Mouse (Mus musculus) cerebellum, postnatal 14 days (tissue): ENCODE results near the gene Tff2.

Experiments used
- DNase-seq, 2 experiments: peaks; one replicate each; pipeline ENCODE4 v3.0.0; 2021; ENCODE audit warnings: mixed read lengths in 2 of 2

The Tff2 gene

DNA sequence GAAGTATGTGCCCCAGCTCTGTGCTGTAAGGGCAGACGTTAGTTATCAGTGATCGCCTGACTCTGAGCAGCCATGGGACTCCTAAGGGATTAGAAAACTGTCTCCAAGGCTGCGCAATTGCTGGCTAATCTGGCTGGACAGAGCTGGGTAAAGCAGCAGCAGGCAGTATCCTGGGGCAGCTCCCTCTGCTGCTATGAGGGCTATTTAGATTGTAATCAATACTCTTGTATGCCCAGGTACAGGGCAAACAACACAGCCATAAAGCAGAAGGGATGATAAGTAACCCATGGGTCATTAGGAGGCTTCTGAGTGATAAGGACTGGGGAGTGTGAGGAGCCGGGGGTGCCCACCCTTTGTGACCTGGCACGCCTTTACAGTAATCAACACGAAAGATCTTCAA, 9.2 kb downstream of the Tff2 start:
- DNase-seq = no peak

DNA sequence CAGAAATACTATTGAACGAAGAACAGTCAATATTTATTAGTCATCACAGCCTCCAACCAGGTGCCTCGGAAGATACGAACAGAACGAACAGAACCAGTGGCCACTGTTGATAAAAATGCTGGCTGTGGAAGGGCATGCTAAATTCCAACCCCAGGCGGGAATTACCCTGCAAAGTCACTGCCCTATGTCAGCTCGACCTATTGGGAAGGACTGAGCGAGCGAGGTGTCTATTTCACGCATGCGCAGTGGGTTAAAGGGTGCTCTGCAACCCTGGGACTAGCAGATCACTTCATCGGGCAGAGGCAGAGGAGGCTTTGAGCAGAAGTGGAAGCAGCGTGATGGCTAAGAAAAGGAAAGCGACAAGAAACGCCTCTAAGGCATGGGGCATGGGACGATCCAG, 10.3 kb downstream of the Tff2 start:
- DNase-seq = no peak

DNA sequence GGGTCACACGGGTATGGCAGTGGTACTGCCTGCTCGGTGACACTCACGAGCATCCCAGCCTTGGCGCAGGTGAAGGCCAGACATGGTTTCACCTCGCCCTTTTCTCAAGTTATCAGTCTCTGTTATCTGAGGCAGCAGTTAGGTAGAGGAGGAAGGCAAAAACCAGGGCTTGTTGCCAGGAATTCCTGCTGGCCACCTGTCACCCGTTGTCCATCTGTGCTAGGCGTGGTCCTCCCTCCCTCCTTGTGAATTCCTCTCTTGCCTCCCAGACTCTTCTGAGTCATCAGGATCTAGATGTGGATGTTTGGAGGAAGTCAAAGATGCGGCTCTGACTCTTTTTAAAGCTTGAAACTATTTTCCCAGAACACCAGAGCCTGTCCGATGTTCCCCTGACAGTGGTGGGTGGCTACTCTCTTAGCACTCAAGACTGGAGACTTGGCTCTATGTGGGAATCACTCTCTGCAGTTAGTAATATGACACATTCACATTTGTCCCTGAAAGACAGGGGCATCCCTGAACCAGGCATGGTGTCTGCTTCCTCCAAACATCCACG, 12.7 kb downstream of the Tff2 start:
- DNase-seq = peak; percentile 88 to 95

DNA sequence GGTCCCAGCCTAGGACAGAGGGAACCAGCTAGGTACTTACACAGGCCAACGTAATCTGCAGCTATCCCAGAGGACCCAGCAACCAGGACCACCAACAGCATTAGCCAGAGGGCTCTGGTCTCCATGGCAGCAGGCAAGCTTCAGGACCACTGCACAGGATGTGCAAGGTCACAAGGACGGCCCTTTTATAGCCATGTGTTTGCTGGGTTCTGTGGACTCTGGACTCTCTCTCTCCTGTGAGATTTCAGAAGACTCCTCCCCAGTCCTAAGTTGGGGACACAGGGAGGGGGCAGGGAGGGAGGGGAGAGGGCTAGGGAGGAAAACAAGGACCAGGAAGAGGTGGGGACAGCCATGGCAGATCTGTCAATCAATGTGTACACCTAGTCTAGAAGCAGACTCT, 14.6 kb downstream of the Tff2 start, which contains the start of gene Tff3:
TSS of gene Tff3 (minus strand) at position 195 of the 400 bp plus-strand sequence.
- DNase-seq = peak in 1 of 2 experiments; percentile 42

DNA sequence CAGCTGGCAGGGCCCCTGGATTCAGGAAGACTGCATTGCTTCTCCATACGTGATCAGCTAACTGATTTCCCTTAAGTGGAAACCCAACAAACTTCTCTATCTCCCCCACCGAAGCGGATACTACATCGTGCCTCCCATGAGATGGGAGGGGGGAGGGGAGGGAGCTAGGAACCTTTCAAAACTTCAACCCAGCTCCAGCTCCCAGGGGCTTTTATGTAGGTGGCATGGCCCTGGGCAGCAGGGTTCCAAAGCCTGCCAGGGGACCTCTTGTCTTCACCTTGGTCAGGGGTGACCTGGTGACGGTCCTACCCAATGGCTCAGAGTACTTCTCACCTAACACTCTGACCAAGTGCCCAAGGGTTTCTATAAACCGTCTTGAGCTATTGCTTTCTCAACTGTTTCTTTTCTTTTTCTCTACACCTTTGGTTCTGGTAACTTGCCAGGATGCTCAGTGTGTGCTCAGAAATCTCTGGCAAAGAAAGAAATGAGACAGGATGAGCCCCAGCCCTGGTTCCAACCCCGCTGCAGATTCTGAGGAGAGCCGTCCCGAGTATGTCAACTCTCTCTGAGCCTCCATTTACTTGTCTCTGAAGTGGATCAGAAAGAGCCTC, 15.3 kb downstream of the Tff2 start:
- DNase-seq = peak; percentile 53 to 69

DNA sequence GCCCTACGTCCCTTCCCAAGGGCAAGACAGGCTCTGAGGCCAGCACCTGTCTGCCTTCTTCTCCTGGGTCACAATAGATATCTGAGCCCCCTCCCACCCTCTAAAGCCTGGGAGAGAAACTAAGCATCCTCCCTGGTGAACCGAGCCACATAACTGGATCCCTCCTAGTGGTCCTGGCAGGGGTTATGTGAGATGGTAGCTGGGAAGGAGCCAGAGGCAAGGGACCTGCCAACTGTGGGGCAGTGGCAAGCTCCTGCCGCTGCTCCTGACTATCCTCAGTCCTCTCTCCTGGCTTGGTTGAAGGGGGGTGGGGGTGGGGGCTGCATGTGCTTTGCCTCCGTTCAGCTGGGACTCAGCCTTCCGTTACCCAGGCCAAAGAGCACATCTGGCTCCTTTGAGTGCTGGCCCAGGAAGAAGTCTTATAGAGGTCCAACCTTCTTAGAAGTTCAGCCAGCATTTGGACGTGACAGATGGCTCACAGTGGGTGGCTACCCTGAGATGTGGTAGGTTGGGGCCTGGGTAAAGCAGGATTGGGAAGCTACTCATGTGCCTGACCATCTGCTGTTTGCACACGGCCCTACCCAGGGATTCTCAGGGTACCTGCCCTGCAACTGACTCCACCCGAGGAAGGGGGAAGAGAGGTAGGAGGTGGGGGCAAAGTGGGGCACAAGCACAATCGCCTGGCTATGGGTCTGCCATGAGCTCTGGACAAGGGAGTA, 18.4 kb downstream of the Tff2 start:
- peak; percentile 97 to 98 for DNase-seq

DNA sequence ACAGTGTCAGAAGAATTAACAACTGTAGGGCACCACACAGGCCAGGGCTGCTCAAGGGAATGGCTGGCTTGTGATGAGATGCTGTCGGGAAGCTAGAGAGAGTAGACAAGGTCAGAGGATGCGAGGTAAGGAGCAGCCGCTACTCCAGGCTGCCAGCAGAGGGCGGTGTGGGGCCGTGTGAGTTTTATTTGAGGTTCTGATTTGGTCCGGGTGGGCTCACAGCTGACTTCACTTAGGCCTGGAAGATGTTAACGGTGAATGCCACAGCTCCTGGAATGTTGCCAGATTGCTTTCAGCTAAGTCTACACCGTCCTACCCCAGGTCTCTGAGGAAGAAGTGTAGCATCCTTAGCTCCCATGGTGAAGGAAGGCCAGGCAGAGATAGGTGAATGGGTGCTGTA, 22.1 kb downstream of the Tff2 start:
- peak; percentile 89 to 94 for DNase-seq

DNA sequence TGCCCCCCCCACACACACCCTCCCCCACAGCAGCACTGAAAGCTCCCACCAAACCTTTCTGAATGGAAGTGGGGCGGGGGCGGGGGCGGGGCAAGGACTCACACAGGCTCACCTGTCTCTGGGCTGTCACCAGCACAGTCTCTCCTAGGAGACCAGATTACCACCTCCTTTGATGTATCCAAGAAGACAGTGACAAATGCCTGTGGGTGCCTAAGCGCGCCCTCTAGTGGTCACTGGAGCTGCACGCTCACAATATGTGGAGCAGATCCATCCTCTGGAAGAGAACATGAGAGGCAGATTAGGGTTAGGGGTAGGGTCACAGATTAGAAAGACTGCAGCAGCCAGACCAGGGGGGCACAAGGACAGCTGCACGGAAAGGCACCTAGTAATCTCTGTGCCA, 24.7 kb downstream of the Tff2 start:
- peak; percentile 91 to 95 for DNase-seq

DNA sequence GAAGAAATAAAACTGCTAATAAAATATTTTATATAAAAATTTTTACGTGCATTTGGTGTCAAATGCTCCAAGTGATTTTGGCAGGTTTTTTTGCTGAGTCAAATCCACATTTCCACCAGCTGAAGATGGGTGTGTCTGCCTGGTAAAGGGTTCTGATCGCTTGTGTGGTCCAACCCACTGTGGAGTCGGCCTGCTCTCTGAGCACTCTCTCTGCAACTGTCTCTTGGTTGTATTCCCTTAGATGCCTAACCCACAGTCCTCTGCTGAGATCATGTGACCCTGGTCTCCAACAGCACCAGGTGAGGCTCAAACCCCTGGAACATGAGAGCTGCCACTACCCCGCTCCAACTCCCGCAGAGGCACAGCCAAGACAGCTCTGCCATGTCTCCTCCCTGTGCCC, 26.1 kb downstream of the Tff2 start:
- DNase-seq = no peak

DNA sequence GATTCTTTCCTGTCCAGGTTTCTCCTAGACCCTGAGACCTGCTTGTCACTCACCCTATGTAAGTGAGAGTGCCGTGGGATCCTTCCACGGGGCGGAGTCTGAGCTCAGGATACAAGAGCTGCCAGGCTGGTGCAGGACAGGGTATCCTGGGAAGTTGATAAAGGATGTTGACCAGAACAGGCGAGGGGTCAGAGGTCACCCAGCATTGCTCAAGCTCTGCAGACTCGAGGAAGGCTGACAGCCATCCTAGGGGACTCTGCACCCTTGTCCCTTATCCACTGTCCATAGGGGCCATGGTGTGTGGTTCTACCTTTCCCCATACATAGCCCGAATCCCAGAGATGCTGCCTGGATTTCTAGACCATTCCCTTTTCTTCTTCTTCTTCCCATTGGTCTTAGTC, 28.0 kb downstream of the Tff2 start:
- no peak for DNase-seq

DNA sequence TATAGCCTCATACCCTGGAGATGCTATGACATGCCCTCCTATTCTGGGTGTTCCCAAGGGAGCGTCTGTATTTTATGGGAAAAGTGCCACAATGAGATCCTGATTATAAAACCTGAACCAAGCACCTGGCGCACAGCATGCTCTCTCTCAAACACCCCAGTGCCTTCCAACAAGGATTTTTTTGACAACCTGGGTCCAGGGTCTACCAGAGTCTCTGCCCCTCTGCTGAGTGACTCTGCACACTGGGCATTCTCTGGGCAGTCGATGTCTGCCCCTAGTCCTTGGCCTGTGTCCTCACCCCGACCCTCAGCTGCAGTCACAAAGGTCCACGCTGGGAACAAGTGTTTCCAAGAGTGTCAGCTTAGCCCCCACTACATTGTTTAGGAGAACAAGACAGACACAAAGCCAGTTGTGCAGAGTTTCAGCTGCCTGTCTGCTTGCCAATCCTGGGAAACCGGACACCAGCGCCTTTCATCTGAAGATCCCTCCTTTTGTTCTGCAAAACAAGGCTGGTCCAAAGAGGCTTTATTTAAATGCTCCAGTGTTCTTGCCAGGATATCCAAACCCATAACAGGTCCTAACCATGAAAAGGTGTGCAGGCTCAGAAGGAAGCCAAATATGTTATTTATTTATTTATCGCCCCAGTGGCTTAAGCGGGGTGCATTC, 30.8 kb downstream of the Tff2 start:
- no peak for DNase-seq

DNA sequence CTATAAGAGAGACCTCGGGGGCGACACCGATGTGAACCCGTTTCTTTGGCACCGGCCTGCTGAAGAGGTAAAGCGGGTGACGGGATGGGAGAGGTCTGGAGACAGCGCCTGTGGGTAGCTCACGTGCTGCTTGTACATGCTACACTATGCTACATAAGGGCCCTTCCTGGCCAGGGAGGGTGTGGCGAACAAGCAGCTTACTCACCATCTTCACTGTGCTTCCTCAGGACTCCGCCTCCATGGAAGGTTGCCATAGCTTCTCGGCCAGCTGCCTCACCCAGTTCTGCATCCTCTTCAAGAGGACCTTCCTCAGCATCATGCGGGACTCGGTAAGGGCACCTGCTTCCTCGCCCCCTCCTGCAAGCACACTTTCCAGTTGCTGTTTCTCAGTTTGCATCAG, 35.7 kb downstream of the Tff2 start:
- DNase-seq = no peak

DNA sequence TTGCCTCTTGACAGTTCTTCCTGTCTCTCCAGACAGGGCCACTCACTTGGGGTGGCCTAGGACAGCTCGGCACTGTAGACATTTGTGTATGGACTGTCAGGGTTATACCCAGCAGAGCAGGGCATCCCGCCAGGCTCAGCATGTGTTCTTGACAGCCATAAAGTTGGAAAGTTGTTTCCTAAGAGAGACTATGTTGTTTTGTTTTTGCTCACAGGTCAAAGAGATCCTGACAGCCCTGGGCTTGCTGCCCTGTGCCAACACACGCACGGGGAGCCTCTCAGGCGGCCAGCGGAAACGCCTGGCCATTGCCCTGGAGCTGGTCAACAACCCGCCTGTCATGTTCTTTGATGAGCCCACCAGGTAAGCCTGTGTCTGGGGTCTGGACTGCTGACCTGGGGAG, 40.3 kb downstream of the Tff2 start:
- no peak for DNase-seq

DNA sequence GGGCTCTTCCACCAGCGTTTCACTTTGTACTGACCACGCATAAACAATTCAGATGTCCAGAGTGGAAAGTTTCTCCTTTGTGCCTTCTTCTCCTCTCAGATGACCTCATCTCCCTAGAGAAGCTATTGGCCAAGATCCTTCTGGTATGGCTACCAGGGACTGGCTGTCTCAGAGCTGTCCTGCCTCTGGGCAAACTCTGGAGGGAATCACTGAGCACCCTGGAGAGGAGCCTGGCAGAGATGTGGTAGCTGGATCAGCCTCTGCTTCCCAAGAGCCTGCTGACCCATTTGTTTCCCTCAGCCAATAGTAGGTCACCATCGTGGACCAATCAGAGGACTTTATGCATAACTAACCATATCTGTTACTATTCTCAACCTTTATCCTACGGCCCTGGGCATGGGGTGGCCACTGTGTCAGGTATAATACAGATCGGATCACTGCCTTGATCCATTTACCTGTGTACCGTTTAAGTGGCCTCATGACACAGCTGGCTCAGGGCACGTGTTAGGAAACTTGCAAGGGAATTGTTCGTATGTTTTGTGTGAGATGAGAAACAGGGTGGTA, 41.0 kb downstream of the Tff2 start:
- DNase-seq = no peak

DNA sequence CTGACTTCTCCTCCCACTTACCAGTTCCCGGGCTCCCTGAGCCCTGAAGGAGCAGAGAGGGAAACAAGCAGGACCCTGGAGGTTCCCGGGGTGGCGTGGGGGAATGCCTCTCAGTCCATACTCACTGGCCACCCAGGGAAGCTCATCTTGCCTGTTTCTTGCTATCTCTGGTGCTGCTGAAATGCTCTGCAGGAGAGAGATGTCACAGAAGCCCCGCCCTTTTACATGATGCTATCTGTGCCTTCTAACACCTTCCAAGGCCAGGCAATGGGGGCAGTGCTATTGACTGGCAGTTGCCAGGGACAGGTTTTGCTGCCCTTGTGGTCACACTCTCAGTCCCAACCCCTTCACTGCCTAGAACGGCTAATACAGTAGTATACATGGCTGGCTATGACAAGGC, 45.3 kb downstream of the Tff2 start:
- DNase-seq = no peak

DNA sequence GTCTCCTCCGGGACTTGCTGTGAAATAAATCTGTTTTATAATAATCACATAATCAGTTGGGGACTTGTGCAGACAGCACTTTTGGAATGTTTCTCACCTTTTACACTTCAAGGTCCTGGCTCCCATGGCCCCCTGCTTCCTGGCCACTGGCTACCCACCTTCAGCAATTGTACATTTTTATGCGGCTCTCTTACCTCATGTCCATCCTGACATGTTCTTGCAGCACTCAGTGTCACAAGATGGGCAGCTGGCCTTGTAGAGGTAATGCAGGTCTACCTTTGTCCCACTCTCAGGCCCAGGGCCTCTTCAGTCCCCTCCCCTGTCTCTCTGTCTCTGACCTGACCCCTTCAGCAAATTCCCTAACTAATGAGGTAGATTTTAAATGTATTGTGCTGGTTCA, 47.2 kb downstream of the Tff2 start:
- no peak for DNase-seq

DNA sequence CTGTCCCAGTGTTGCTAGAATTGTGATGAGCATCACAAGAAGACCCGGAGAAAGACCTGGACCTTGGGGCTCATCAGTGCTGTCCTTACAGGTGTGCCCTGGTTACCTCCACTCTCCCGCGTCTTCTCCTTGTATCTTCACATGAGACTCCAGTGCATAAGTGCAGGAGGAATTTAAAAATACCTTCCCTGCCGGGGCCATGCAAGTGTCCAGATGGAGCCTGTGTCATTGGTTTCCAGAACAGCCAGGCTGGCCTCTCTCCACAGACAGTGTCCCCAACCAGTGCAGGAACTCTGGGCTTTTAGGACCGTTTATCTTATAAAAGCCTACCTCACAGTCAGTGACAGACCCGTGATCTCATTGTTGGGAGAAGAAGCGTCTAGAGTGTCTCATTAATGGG, 48.5 kb downstream of the Tff2 start:
- DNase-seq = no peak

DNA sequence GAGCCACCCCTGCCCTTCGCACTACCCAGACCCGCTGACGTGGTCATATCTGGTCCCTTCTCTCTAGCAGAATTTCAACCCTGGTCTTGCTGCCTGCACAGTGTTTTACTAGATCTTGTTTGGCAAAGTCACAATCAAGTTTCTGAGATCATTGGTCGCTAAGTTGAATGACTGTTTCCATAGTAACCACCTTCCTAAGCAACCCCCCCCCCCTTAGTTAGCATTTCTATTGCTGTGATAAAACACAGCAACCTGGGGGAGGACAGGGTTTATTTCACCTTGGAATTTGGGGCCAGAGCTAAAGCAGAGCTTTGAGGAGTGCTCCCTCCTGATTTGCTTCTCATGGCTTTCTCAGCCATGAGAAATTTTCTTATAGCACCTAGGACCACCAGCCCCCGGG, 49.3 kb downstream of the Tff2 start:
- DNase-seq = no peak
